Mouse (Mus musculus): ENCODE results near the gene Mthfd1. TPM values are rescaled to one million over a fixed set of nuclear protein-coding genes. Genes with fewer than 3 reads are reported as not detected.
A peak's percentile ranks its signal among the peaks of the same experiment; 100 is the strongest.

Gene Mthfd1
- total and polyA plus RNA-seq, 3 experiments = 208 to 231 TPM; not detected in 1

GRCm38 (mm10) chr12:76361405-76362302, 106.6 kb downstream of the Mthfd1 start (continued):
- TF ChIP-seq MXI1 (IDR thresholded peaks at IDR 0.05; ENCODE audit: low read depth, low read length) (peak; percentile 87), ZNF384 (IDR thresholded peaks at IDR 0.05; ENCODE audit: low read depth, low read length) (peak; percentile 96), MEF2A (IDR thresholded peaks at IDR 0.05; ENCODE audit: extremely low read depth, insufficient replicate concordance, low read depth, low read length, poor library complexity, severe bottlenecking) (no peak), E2F4 (IDR thresholded peaks at IDR 0.05; ENCODE audit: borderline replicate concordance, low read depth, low read length) (no peak), ZMIZ1 (IDR thresholded peaks at IDR 0.05; ENCODE audit: low read depth, low read length) (peak; percentile 99), NELFE (IDR thresholded peaks at IDR 0.05; ENCODE audit: low read depth, low read length) (peak; percentile 54), GATA1 (IDR thresholded peaks at IDR 0.05; ENCODE audit: low read depth, low read length) (peak; percentile 99), ELF1 (IDR thresholded peaks at IDR 0.05; ENCODE audit: low read depth, low read length) (no peak), ETS1 (IDR thresholded peaks at IDR 0.05; ENCODE audit: low read depth, low read length) (peak; percentile 94), POLR2A (IDR thresholded peaks at IDR 0.05; ENCODE audit: control insufficient read depth in 1 of 2, insufficient read depth in 1 of 2, low read depth in 1 of 2, low read length in 2 of 2, poor library complexity in 1 of 2) (peak; percentile 67 to 91; a peak in 2 of 4 replicates), GABPA (IDR thresholded peaks at IDR 0.05; ENCODE audit: low read depth, low read length) (no peak), ZKSCAN1 (IDR thresholded peaks at IDR 0.05; ENCODE audit: low read depth, low read length) (no peak)

- H3K27me3 ChIP-seq (ENCODE audit: control insufficient read depth in 1 of 2, insufficient read depth in 2 of 2, low read length in 2 of 2) = no peaks in the 10 kb centered on the region
- H3K79me2 ChIP-seq (ENCODE audit: control insufficient read depth, insufficient read depth, low read length, poor library complexity) = peaks cover 24% of the 10 kb centered on the region
- no peaks in the 10 kb centered on the region for H3K9me3 ChIP-seq (replicated peaks; ENCODE audit: insufficient read depth, low read length)
- H3K27ac ChIP-seq (ENCODE audit: control insufficient read depth, low read depth, low read length) = peak overlapping the region; percentile 98
- H3K36me3 ChIP-seq (ENCODE audit: control insufficient read depth in 1 of 2, insufficient read depth in 2 of 2, low read length in 2 of 2) = peaks cover 0 to 50% of the 10 kb centered on the region in 2 experiments; a peak in 2 of 4 replicates
- H3K9ac ChIP-seq (ENCODE audit: control insufficient read depth, low read depth, low read length, poor library complexity, severe bottlenecking) = peak overlapping the region; percentile 85
- peak overlapping the region; percentile 1 to 50 for H3K4me3 ChIP-seq (ENCODE audit: control insufficient read depth in 1 of 2, insufficient read depth in 1 of 2, low read depth in 2 of 2, low read length in 2 of 2)
- H3K4me1 ChIP-seq (ENCODE audit: control insufficient read depth in 1 of 2, insufficient read depth in 2 of 2, low read length in 2 of 2) = peaks cover 33 to 38% of the 10 kb centered on the region in 2 experiments
- TF ChIP-seq GABPA (IDR thresholded peaks at IDR 0.05; ENCODE audit: low read depth, low read length) = no peak
- TF ChIP-seq MXI1 (IDR thresholded peaks at IDR 0.05; ENCODE audit: low read depth, low read length) = peak; percentile 13; the same call in 1 of the 2 replicates
- TF ChIP-seq TBP (IDR thresholded peaks at IDR 0.05; ENCODE audit: low read depth, low read length) = peak; percentile 55; the same call in 1 of the 2 replicates
- TF ChIP-seq MYC (IDR thresholded peaks at IDR 0.05; ENCODE audit: low read depth, low read length) = peak; percentile 47; the same call in 1 of the 2 replicates
- TF ChIP-seq POLR2A (IDR thresholded peaks at IDR 0.05; ENCODE audit: control insufficient read depth in 1 of 2, insufficient read depth in 1 of 2, low read depth in 1 of 2, low read length in 2 of 2, poor library complexity in 1 of 2) = peak; percentile 5 to 36; a peak in 1 of 4 replicates
- TF ChIP-seq BHLHE40 (IDR thresholded peaks at IDR 0.05; ENCODE audit: borderline replicate concordance, low read depth, low read length) = no peak
- no peak for TF ChIP-seq USF1 (IDR thresholded peaks at IDR 0.05; ENCODE audit: low read depth, low read length)
- TF ChIP-seq CHD1 (IDR thresholded peaks at IDR 0.05; ENCODE audit: low read depth, low read length) = peak; percentile 47
- no peak for TF ChIP-seq MAFK (IDR thresholded peaks at IDR 0.05; ENCODE audit: borderline replicate concordance, low read depth, low read length)
- DNase-seq (ENCODE audit: low read depth, low spot score) = peak; percentile 82
Measured at GRCm38 (mm10) chr12:76362303-76362676, 107.2 kb downstream of the Mthfd1 start.

Data from MEL (cell line).